Mouse (Mus musculus): Measurements from ENCODE around the gene Pemt. TPM values are rescaled to one million over a fixed set of nuclear protein-coding genes. Genes with fewer than 3 reads are reported as not detected.

Gene Pemt
- polyA plus RNA-seq, 1 experiment = 7.5 TPM

DNA sequence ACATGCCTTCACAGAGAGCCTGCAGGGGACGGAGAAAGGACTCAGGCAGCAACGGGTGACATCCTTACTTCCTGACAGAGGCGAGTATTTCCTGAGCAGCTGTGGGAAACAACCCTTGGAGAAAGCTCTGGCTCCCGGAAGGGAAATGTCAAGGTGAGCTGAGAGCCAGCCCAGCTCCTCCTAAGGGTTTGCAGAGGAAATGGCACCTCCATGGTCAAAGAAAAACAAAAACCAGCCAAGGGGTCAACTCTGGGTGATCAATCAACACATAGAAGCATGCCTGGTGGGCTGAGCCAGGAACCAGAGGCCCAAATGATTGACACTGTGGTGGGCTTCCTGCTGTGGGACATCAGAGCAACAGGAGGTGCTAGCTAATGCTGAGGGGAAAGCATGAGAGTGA, 29.6 kb downstream of the Pemt start:
- no peak for TF ChIP-seq CTCF (IDR thresholded peaks at IDR 0.05; ENCODE audit: borderline replicate concordance, insufficient read depth, low read depth, low read length)
- TF ChIP-seq POLR2A (IDR thresholded peaks at IDR 0.05; ENCODE audit: borderline replicate concordance, insufficient read depth, low read length) = no peak
- H3K4me3 ChIP-seq (replicated peaks; ENCODE audit: insufficient read depth, low read depth, low read length) = no peak overlapping the region
- 73% methylated on average over 4 of the region's 4 CpGs for WGBS

GRCm38 (mm10) chr11:60011516-60011915, 34.8 kb downstream of the Pemt start:
- 64% methylated on average over 3 of the region's 3 CpGs for WGBS
- Histone ChIP-seq H3K4me1 (ENCODE audit: control insufficient read depth, insufficient read depth, low read length) (no peaks in the 10 kb centered on the region), H3K27ac (ENCODE audit: insufficient read depth, low read length) (no peak overlapping the region), H3K4me3 (replicated peaks; ENCODE audit: insufficient read depth, low read depth, low read length) (no peak overlapping the region), H3K27me3 (ENCODE audit: control insufficient read depth, insufficient read depth, low read length) (no peaks in the 10 kb centered on the region)
- TF ChIP-seq CTCF (IDR thresholded peaks at IDR 0.05; ENCODE audit: borderline replicate concordance, insufficient read depth, low read depth, low read length) (no peak), POLR2A (IDR thresholded peaks at IDR 0.05; ENCODE audit: borderline replicate concordance, insufficient read depth, low read length) (no peak)
- no peak for DNase-seq

More for the DNA sequence above, 29.6 kb downstream of the Pemt start:
- H3K27ac ChIP-seq (ENCODE audit: insufficient read depth, low read length) = no peak overlapping the region
- no peak for DNase-seq
- no peaks in the 10 kb centered on the region for H3K4me1 ChIP-seq (ENCODE audit: control insufficient read depth, insufficient read depth, low read length)
- no peaks in the 10 kb centered on the region for H3K27me3 ChIP-seq (ENCODE audit: control insufficient read depth, insufficient read depth, low read length)

GRCm38 (mm10) chr11:60009451-60009850, 36.8 kb downstream of the Pemt start:
- Histone ChIP-seq H3K4me3 (replicated peaks; ENCODE audit: insufficient read depth, low read depth, low read length) (no peak overlapping the region), H3K27ac (ENCODE audit: insufficient read depth, low read length) (no peak overlapping the region), H3K4me1 (ENCODE audit: control insufficient read depth, insufficient read depth, low read length) (no peaks in the 10 kb centered on the region), H3K27me3 (ENCODE audit: control insufficient read depth, insufficient read depth, low read length) (no peaks in the 10 kb centered on the region)
- 86% methylated on average over 3 of the region's 3 CpGs for WGBS
- no peak for DNase-seq
- TF ChIP-seq POLR2A (IDR thresholded peaks at IDR 0.05; ENCODE audit: borderline replicate concordance, insufficient read depth, low read length) = no peak
- TF ChIP-seq CTCF (IDR thresholded peaks at IDR 0.05; ENCODE audit: borderline replicate concordance, insufficient read depth, low read depth, low read length) = no peak

- no peak overlapping the region for H3K27ac ChIP-seq (ENCODE audit: insufficient read depth, low read length)
- H3K4me1 ChIP-seq (ENCODE audit: control insufficient read depth, insufficient read depth, low read length) = no peaks in the 10 kb centered on the region
- H3K4me3 ChIP-seq (replicated peaks; ENCODE audit: insufficient read depth, low read depth, low read length) = no peak overlapping the region
- no peak for DNase-seq
- no peaks in the 10 kb centered on the region for H3K27me3 ChIP-seq (ENCODE audit: control insufficient read depth, insufficient read depth, low read length)
- WGBS = 67% methylated on average over 3 of the region's 3 CpGs
- TF ChIP-seq CTCF (IDR thresholded peaks at IDR 0.05; ENCODE audit: borderline replicate concordance, insufficient read depth, low read depth, low read length) = no peak
- no peak for TF ChIP-seq POLR2A (IDR thresholded peaks at IDR 0.05; ENCODE audit: borderline replicate concordance, insufficient read depth, low read length)
These were observed 40.4 kb downstream of the Pemt start for GRCm38 (mm10) chr11:60005866-60006265.

- TF ChIP-seq CTCF (IDR thresholded peaks at IDR 0.05; ENCODE audit: borderline replicate concordance, insufficient read depth, low read depth, low read length) (no peak), POLR2A (IDR thresholded peaks at IDR 0.05; ENCODE audit: borderline replicate concordance, insufficient read depth, low read length) (no peak)
- Histone ChIP-seq H3K27ac (ENCODE audit: insufficient read depth, low read length) (no peak overlapping the region), H3K4me3 (replicated peaks; ENCODE audit: insufficient read depth, low read depth, low read length) (no peak overlapping the region), H3K4me1 (ENCODE audit: control insufficient read depth, insufficient read depth, low read length) (no peaks in the 10 kb centered on the region), H3K27me3 (ENCODE audit: control insufficient read depth, insufficient read depth, low read length) (no peaks in the 10 kb centered on the region)
- WGBS = 48% methylated on average over 6 of the region's 6 CpGs
- DNase-seq = no peak
These were observed 41.6 kb downstream of the Pemt start for GRCm38 (mm10) chr11:60004716-60005115.

DNA sequence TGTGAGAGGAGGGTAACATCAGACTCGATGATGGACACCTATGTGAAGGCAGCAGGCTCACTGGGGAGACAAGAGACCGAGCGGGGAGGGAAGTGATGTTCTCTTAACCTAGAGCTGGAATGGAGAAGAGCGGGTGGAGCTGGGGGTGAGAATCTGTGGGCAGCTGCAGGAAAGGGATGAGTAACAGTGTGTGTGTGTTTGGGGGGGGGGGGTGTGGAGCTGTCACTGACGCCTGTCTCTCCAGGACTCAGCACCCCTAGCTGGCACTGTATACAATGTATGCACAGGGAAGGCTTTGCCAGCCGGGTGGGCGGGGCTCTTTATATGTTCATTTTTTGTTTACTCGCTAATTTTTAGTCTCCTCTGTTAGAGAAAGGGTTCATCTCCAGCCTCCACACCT, 42.5 kb downstream of the Pemt start:
- no peaks in the 10 kb centered on the region for H3K4me1 ChIP-seq (ENCODE audit: control insufficient read depth, insufficient read depth, low read length)
- no peak overlapping the region for H3K4me3 ChIP-seq (replicated peaks; ENCODE audit: insufficient read depth, low read depth, low read length)
- no peak for DNase-seq
- no peak overlapping the region for H3K27ac ChIP-seq (ENCODE audit: insufficient read depth, low read length)
- no peak for TF ChIP-seq CTCF (IDR thresholded peaks at IDR 0.05; ENCODE audit: borderline replicate concordance, insufficient read depth, low read depth, low read length)
- no peak for TF ChIP-seq POLR2A (IDR thresholded peaks at IDR 0.05; ENCODE audit: borderline replicate concordance, insufficient read depth, low read length)
- WGBS = 81% methylated on average over 8 of the region's 8 CpGs
- no peaks in the 10 kb centered on the region for H3K27me3 ChIP-seq (ENCODE audit: control insufficient read depth, insufficient read depth, low read length)

DNA sequence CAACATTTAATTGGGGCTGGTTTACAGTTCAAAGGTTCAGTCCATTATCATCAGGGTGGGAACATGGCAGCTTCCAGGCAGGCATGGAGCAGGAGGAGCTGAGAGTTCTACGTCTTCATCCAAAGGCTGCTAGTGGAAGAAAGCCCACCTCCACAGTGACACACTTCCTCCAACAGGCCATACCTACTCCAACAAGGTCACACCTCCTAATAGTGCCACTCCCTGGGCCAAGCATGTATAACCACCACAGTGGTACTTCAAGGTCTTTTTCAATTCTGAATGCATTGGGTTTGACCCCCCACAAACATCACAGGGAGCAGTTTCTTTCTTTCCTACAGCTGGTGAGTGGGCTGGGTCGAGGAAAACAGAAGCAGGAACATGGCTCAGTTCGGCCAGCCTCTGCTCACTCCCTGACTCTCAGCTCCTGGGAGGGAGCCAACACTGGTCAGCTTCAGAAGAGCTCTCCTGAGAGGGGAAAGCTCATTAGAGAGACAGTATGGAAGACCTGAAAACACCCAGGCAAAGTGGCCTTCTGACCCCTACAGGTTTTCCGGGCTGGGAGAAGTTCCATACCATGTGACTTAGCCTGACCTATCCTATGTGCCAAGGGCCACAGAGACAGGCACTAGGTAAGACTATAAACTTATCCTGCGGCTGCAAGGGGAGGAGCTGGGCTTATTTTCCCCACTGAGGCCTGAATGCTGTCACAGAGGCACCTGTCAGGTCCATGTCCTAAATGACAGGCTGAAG, 44.9 kb downstream of the Pemt start:
- no peak for DNase-seq
- H3K4me3 ChIP-seq (replicated peaks; ENCODE audit: insufficient read depth, low read depth, low read length) = no peak overlapping the region
- 75% methylated on average over 5 of the region's 5 CpGs for WGBS
- TF ChIP-seq CTCF (IDR thresholded peaks at IDR 0.05; ENCODE audit: borderline replicate concordance, insufficient read depth, low read depth, low read length) = no peak
- no peaks in the 10 kb centered on the region for H3K27me3 ChIP-seq (ENCODE audit: control insufficient read depth, insufficient read depth, low read length)
- H3K27ac ChIP-seq (ENCODE audit: insufficient read depth, low read length) = no peak overlapping the region
- no peaks in the 10 kb centered on the region for H3K4me1 ChIP-seq (ENCODE audit: control insufficient read depth, insufficient read depth, low read length)

DNA sequence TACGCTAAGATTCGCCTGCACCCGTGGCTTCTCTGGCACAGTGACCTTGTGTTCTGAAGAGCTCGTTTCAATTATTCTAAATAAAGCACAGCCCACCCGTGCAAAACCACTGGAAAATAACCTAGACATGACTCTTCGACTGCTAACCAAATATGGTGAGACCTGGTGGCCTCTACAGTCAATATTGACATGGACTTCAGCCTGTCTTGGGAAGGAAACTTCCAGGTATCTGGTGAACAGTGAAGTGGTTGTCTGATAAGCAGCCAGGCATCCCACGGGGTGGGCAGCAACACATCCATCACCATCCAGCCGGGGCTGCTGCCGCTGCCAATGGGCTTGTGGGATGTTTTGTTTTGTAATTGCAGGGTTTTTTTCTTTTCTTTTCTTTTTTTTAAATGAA, 52.0 kb downstream of the Pemt start:
- Histone ChIP-seq H3K27ac (ENCODE audit: insufficient read depth, low read length) (no peak overlapping the region), H3K27me3 (ENCODE audit: control insufficient read depth, insufficient read depth, low read length) (no peaks in the 10 kb centered on the region), H3K4me1 (ENCODE audit: control insufficient read depth, insufficient read depth, low read length) (no peaks in the 10 kb centered on the region), H3K4me3 (replicated peaks; ENCODE audit: insufficient read depth, low read depth, low read length) (no peak overlapping the region)
- no peak for DNase-seq
- 72% methylated on average over 9 of the region's 9 CpGs for WGBS
- TF ChIP-seq POLR2A (IDR thresholded peaks at IDR 0.05; ENCODE audit: borderline replicate concordance, insufficient read depth, low read length) (no peak), CTCF (IDR thresholded peaks at IDR 0.05; ENCODE audit: borderline replicate concordance, insufficient read depth, low read depth, low read length) (no peak)
